Mouse (Mus musculus) CD4-positive, CD25-positive, alpha-beta regulatory T cell, adult 4 months (primary cell): ENCODE data around the gene Gtf3a. TPM values are rescaled to one million over a fixed set of nuclear protein-coding genes. Genes with fewer than 3 reads are reported as not detected.
A peak's percentile ranks its signal among the peaks of the same experiment; 100 is the strongest.
"Not testable (repeated sequence)": the region's sequence is repeated elsewhere in the genome, so short reads cannot be mapped to it uniquely, and the experiment has no call there.

Experiments
- ATAC-seq: one replicate; pipeline ENCODE4 v1.8.0; 2017
- polyA plus RNA-seq, 2 experiments: library from polyadenylated mRNA; unstranded; fragments of 100-300 nt; shearing (Covaris generic); gene quantifications; one replicate each; pipeline ENCODE4 v1.2.1; 2017

The Gtf3a gene
- polyA plus RNA-seq, 2 experiments from 2014 or later, result 26.2 to 30.5 TPM

DNA sequence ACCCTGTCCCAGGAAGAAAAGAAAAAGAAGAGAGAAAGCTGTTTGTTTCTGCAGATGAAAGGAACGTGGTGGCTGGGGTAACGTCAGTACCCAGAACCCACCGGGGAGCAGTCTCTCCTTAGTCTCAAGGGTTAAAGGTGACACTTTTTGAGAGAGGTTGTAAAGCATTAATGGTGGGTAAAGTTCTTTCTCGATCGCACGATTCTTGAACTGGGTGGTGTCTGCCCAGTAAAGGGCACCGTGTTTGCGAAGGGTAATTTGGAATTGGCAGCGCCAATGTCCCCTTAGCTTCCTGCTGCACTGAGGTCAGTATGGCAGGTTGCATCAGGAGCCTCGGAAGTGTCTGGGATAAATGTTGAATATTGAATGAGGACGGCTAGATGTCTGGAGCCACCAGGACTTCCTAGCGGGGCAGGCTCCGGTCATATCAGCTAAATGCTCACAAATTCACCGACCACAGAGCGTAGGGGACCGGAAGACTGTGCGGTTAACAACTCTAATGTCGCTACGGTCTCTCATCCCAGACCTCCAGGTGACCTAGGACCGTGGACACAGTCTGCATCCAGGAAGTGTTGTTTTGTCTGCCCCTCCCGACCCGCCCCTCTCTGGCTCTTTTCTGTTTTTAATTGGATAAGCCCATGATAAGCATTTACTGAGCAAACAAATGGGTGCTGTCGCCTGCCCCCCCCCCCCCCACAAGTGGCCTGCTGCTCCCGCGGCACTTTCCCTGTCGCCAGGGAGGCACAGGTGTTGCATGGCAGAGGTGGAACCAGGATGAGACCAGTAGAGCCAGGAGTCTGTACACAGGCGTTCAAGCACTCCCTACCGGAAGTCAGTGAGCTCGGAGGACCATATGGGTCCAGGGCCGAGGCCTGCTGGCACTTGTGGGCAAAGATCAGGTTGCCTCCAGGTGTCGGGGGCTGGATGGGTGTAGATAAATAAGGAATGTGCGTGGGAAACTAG, 10.6 kb upstream of the Gtf3a start:
- ATAC-seq, result no peak

DNA sequence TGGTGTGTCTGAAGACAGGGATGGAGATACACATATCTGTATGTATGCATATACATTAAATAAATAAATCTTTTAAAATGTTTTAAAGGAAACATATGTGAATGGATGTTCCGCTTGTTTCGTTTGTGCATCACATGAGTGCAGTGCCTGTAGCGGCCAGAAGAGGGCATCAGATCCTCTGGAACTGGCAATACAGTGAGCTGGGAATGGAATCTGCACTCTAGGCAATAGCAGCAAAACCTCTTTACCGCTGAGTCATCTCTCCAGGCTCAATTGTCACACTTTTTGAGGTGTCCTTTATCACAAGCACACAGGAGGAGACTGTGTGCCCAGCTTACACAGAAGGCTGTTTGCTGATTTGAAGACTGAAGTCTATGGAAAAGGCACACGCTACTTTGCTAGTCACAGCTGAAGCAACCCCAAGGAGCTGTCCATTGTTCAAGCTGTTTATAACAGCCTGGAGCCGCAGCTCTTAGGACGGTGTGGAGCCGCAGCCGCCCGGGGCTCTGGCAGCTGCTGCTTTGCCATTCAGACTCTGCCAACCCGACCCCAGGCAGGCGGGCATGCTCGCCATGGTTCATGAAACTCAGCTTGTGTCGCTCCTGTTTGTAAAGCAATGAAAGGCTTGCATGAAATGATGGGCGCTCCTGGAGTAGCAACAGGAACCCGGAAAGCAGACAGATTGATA, 9.2 kb upstream of the Gtf3a start:
- ATAC-seq, result no peak

DNA sequence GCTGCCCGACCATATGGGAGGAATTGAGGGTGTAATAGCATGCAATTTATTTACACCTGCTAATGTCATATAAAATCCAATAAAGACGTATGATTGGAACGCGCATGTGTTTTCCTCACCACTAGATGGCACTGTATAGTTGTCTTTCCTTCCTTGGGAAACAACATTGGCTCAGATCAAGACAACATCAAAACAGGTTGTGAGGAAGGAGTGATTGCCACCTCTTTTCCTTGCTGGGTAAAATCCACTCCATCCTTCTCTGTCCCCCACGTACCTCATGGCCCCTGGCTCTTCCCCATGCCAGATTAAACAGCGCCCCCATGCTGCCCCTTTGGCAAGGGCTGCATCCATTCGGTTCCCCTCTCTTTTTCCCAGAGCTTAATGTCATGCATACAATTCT, 8.2 kb upstream of the Gtf3a start:
- ATAC-seq, result peak; percentile 68

DNA sequence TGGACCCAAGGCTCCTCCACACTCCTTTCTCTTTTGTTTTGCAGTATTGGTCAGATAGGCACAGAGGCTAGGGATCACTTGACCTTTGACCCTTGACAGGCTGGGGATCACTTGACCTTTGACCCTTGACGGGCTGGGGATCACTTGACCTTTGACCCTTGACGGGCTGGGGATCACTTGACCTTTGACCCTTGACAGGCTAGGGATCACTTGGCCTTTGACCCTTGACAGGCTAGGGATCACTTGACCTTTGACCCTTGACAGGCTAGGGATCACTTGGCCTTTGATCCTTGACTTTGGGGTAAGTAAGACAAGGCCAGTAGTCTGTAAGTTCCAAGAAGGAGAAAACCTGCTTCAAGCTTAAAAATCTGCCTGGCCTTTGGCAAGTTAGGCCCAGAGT, 6.5 kb upstream of the Gtf3a start:
- ATAC-seq, result not testable (repeated sequence)

DNA sequence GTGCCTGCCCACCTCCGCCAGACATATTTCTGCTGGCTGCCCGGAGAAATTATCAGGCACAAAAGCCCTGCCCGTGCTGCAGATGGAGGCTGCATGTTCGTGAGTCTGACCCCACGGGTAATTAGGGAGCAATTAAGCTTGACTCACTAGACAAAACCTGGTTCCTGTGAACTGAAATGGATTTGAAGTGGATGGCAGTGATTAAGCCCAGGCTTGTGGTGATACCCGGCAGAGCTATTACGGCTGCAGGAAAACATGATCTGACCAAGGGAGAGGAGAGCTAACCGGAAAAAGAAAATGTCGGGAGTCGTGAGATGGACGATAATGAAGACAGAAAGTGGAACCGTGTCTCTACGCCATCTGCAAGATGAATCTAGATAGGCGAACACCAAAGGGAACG, 5.5 kb upstream of the Gtf3a start:
- ATAC-seq, result no peak

DNA sequence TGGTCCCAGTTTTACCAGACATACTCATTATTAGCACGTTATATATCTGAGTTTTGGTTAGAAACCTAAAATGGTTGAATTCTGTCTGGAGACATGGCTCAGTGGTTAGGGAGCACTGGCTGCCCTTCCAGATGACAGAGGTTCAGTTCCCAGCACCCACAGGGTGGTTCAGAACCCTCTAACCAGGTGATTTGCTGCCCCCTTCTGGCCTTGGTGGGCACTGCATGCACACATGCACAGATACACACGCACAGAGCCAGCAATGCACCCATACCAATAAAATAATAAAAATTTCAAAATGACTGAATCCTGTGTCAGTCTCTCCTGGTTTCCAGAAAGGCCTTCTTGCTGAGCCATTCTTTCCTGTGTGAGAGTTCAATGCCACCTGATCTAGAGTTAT, 3.9 kb upstream of the Gtf3a start:
- ATAC-seq, result no peak

DNA sequence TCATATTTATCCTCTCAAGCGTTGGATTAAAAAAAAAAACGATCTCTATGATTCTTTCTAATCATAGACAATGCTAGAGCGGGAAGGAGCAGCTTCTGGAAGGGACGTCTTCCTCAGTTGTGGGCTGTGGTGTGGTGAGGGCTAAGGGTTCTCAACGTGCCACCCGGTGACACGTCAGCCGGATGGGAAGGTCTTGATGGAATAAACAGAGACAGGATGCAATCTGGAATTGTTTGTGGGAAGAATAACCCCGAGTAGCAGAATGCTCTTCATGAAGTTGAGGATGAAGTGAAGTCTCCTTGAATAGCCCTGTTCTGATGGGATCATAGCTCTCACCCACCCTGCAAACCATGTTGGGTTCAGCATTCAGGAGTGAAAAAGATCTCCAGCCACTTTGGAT, 1.8 kb upstream of the Gtf3a start:
- no peak for ATAC-seq

DNA sequence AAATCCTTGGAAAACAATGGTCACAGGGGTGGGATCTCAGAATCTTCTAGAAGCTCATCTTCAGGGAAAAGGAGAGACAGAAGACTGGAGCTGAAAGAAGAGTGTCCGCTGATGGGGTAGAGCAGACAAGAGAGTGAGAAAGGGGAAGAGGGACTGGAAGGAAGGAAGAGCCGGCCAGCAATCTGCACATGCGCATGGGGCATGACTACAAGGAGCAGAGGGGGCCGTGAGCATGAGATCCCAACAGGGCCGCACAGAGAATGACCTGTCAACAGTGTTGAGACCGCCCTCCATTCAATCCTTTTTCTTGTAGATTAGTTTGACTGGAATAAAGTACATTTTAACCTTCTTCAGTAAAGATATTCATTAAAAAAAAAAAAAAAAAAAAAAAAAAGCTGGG, 960 bp upstream of the Gtf3a start:
- no peak for ATAC-seq

DNA sequence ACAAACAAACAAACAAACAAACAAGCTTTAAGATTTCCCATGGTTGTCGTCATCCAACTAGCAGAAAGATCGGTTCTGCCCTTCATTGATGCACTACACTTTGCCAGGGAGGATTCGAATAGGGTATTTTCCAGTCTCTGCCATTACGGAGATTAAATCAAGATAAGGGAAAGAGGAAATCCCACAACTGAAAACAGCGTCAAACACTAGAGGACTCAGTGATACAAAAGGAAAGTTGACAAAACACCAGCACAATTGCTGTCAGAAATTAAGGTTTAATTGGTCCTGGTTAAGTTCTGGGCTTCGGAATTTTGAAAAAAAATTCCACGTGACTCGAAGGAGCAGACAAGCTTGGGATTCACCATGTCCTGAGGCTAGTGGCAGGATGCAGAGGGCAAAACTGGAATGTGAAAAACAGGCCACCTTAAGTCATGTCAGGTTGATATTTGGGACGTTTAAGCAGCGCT, 383 bp upstream of the Gtf3a start:
- ATAC-seq, result peak; percentile 52

DNA sequence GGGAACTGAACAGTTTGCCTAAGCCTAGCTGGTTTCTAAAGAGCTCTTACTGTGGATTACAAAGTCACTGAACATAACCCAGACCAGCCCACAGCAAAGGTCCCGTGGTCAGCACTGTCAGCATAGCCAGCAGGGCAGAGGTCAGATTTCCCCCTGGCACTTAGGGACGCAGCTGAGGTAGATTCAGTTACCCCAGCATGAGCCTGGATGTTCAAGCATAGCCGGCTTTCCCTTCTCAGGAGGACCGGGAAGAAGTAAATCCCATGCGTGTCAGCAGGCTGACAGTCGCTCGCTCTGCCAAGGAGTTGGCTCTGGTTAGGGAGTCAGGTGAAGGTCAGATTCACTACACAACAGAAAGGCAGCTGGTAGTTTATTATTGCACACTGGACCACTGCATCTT, 6.1 kb downstream of the Gtf3a start:
- no peak for ATAC-seq

DNA sequence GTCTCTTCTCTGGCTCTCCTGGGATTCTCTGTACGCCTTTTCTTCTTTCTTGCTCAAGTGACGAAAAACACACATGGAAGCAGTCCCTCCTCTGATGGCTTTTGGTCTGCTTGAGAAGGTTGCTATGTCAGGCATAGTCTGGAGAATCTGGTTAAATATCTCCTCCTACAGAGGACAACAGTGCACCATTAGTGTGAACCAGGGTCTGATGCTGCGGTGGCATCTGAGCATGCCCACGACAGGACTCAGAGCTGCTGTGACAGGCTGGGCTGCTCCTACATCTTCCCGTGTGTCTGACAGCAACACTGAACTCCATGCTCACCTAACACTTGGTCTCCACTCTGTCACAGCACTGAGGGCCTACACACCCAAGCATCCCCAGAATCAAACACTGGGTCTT, 7.2 kb downstream of the Gtf3a start:
- ATAC-seq, result no peak

DNA sequence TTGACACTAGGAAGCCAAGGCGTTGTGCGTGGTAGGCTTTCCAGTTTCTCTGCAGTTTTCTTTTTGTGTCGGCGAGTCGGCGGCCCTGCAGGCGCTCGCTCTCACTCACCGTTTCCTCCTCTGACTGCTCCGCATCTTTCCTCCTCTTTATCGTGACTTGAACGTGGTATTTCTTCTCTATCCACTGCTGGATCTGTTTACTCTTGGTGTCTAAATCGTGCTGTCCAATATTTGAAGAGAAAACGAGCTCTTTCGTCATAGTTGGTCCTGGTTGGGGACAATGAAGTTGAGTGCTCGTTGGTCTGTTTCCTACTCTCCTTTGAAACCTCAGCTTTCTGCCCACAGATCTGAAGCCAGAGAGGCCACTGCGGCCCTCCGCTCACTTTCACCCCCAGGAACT, 8.2 kb downstream of the Gtf3a start:
- no peak for ATAC-seq

DNA sequence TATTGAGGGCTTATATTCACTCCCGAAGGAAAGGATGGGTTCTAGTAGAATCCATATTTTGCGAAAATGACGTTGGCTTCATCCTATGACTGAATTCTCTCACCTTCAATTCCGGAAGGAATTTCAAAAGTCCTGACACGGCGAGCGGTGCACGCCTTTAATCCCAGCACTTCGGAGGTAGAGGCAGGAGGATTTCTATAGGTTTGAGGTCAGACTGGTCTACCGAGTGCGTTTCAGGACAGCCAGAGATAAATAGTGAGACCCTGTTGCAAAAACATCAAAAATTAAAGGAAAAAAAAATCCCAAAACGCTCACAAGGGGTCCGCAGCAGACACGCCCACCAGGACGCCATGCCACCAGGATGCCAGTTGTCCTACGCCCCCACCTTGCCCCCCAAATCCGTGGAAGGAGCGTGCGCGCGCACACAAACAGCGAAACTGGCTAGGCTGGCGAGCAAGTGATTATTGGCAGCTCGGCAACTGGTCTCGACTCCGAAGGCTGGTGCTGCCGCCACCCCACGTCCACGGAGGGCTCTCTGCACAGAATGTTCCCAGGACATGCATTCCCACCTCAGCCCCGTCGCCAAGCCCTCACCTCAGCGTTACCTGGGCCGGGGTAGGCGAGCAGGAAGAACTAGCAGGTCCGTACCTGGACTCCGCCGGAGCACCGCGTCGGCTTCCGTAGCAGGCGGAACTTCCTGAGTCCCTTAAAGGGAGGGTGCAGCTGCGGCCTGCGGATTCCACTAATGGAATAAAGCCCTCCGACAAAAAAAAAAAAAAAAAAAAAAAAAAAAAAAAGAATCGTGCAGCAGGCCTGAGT, 14.9 kb downstream of the Gtf3a start, which contains the start of gene Mtif3:
TSS of gene Mtif3 (minus strand) at position 683 of the 819 bp plus-strand sequence.
- peak; percentile 99 for ATAC-seq

DNA sequence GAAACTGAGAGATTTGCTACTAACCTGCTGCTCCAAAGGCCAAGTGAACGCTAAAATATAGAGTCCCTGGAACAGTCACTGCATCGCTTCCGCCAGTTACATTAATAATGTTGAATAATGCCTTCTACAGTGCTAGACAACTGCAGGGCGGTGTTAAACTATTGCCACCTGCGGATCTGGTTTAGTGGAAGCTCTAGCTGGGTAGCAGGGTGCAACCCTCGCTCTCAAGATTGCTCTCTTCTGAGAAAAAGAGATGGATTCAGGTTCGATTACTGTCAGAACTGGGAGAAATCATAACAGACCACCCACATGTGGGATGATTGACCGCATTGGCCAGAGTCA, 15.5 kb downstream of the Gtf3a start:
- ATAC-seq, result peak; percentile 19

DNA sequence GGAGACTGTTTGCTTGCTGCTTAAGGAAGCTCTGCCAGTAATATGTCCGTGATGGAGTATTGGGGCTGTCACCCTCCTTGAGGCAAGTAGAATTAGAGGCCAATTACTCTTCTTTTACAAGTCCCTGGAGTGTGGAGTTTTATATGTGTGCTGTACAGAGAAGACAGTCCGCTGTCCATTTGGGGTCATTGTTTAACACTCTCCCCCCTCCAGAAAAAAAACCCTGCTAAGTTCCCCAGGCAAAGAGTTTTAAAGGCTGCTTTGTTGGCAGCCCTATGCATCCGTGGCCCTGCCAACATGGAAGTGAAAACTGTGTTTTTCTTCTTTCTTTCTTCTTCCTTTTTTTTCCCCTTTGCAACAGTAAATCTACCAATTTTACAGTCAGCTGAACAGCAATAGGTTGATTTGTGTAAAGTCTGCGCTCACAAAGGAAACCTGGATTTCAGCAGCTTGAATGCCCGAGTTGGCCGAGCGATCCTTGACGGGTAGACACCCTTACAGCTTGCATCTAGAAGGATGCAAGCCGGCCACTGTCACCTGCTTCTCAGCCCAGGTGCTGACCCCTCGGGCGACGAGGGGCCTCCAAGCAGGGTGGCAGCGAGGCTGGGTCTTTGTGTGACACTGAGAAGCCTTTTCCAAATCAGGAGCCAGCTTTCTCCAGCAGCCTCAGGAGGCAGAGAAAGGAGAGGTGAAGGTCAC, 20.4 kb downstream of the Gtf3a start:
- ATAC-seq, result no peak

DNA sequence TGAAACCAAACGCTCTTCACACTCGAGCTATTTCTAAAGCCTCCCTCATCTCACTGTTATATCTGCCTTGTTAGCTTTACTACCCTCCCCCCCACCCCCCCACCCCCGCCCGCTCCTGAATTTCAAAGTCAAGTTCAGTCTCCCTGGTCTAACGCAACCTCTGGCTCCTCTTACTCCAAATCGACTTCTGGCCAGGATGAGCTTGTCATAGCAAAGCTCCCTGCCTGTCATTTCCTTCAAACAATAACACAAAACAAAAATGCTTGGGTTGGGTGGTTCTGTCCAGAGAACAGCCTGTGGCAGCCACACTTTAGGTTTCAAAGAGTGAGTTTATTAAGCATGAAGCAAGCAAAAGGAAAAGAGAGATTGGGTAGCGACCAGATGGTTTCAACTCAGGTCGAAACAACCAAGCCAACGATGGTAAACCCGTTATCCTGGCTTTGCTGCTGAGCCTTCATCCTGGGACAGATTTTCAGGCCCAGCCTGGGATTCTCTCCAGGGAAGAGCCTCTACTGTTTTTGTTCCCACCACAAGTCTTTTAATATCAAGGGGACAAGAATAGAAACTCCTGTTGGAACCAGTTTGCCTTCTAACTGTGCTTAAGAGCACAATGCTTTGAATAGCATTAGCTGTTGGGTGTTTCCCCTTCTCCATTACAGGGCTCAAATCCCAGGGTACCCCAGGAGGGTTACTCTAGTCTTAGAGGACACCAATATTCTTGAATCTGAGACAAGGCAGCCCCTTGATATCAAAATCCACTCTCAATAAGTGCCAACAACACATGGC, 23.5 kb downstream of the Gtf3a start:
- no peak for ATAC-seq

DNA sequence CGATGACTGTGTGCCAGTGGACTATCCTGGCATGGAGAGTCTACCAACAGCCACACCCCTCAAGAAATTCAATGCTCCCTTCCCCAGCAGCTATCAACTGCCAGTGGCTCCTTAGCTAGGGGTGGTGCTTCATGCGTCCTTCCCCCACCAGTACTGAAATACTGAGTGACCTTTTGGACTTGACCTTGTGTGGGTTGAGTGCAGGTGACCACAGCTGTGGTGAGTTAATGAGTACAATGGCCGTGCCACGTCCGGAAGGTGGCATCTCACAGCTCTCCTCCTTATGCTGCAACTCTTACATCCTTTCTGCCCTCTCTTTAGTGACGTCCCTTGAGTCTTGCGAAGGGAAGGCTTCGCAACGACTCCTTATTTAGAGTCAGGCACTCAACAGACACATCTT, 24.9 kb downstream of the Gtf3a start:
- no peak for ATAC-seq

DNA sequence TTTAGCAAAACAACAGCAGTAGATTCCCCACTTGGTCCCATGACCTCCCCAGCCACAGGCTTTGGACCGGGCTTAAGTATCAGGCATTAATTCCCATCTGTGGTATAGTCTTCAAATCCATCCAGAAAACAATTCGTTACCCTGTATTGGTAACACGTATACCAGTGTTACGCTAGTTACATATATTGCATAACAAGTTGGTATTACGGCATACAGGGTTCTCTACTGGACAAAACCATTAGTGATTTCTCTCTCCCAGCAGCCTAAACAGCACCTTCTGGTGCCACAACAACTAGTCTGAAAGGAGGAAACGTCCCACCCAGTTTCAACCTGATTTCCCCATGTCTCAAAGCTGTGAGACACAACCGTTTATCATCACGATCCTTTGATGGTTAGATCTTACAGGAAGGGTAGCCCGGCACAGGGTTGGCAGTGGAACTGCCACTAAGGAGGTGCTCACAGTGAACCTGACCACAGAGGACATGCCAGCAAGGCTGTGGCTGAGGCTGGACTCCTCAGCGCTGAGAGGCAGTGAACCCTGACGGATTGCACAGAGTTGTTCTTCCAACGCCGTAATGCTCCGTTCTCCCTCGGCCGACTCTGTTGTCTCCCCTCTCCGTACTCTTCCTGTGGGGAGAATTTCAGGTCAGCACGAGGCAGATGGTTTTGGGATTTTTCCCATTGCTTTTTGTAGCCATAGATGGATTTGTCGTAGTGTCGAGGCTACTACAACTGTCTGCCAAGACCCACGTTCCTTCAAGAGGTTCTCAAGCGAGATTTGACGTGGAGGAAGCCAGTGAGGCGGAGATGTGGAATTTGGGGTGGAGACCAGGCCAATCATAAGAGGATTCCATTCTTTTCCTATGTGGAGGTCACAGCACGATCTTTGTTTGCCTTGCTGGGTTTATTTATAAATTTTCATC, 25.7 kb downstream of the Gtf3a start:
- ATAC-seq, result no peak

DNA sequence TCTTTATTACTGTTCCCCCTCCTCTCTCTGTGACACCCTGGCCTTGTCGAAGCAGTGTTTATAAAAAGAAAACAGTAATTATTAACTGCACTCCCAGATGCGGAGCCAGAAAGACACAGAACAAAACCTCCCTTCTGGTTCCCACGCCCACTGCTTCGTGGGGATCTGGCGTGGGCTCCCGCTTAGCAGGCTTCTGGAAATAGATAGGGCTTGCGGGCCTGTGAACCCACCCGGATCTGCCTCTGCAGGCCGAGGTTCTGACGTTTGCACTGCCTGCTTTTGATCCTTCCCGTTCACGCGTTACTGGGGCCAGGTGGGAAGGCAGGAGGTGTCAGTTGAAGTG, 26.3 kb downstream of the Gtf3a start:
- ATAC-seq, result no peak

DNA sequence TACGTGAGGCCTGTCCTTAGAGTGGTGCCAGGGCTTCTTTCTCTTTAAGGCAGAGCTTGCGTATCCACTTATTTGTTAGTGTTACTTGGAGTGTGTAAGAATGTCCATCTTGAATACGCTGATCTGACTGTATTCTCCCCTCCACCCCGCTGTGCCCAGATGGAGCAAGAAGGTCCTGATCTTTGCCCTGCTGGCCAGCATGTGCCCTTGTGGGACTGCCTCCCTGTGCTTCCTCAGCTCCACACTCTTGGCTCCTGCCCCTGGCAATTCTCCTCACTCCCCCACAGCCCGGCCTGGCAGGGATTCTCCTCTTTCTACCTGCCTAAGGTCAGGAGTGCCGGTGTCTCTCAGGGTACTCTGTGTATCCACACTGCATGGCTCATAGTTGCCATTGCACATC, 32.9 kb downstream of the Gtf3a start:
- no peak for ATAC-seq

DNA sequence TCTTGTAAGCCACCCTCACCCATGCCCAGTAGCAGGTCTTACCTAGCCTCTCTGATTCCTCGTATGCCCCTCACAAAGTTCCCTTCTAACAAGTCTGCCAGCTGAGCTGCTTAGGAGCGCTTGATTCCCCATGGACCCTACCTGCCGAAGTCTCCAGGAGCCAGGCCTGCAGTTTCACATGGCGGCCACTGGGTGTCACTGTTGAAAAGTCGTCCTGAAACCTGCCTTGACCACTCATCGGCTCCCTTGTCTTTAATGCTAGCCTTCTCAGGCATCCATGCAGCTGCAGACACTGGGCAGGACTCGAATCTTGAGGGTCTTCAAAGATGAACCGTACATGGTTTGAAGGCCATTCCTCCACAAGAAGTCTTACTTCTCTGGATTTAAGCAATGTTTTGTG, 34.8 kb downstream of the Gtf3a start:
- ATAC-seq, result no peak
